Mouse (Mus musculus) hindbrain, postnatal 0 days (tissue): ENCODE results near the gene Gm20388. TPM values are rescaled to one million over a fixed set of nuclear protein-coding genes. Genes with fewer than 3 reads are reported as not detected.
A peak's percentile ranks its signal among the peaks of the same experiment; 100 is the strongest.

Experiments used
- ATAC-seq: fragments of 200-750 bp; cut with Nextera tagmentation; 2 replicates; pipeline ENCODE4 v1.8.0; 2017; ENCODE audit warnings: mild to moderate bottlenecking, moderate TSS enrichment, moderate library complexity
- DNase-seq: peaks from one replicate; pipeline ENCODE4 v3.0.0-alpha.2; 2015; ENCODE audit warnings: low spot score
- H3K27ac ChIP-seq: fragments of 300-500 bp; sonication (generic); 2 replicates; pipeline ENCODE4 v1.5.1; 2014; ENCODE audit warnings: mild to moderate bottlenecking
- H3K27me3 ChIP-seq: fragments of 300-500 bp; sonication (generic); 2 replicates; pipeline ENCODE4 v1.6.1; 2014; ENCODE audit warnings: low read length, mixed read lengths; ENCODE audit not compliant: insufficient read depth
- H3K36me3 ChIP-seq: fragments of 300-500 bp; sonication (generic); 2 replicates; pipeline ENCODE4 v1.6.1; 2014; ENCODE audit warnings: low read length, mixed read lengths; ENCODE audit not compliant: insufficient read depth
- H3K4me1 ChIP-seq: fragments of 300-500 bp; sonication (generic); 2 replicates; pipeline ENCODE4 v1.6.1; 2014; ENCODE audit warnings: antibody characterized with exemption, low read length, mixed read lengths; ENCODE audit not compliant: insufficient read depth
- H3K4me2 ChIP-seq: fragments of 300-500 bp; sonication (generic); 2 replicates; pipeline ENCODE4 v1.6.1; 2014; ENCODE audit warnings: low read depth, mild to moderate bottlenecking, low read length, moderate library complexity, mixed read lengths
- H3K4me3 ChIP-seq: fragments of 300-500 bp; sonication (generic); 2 replicates; pipeline ENCODE4 v1.5.1; 2014; ENCODE audit warnings: low read length
- H3K9ac ChIP-seq: fragments of 300-500 bp; sonication (generic); replicated peaks from 2 replicates; pipeline ENCODE4 v1.6.1; 2014; ENCODE audit warnings: mild to moderate bottlenecking, low read length, moderate library complexity, mixed read lengths
- H3K9me3 ChIP-seq: fragments of 300-500 bp; sonication (generic); 2 replicates; pipeline ENCODE4 v1.6.1; 2016; ENCODE audit warnings: low read length, mixed read lengths
- CTCF ChIP-seq: IDR thresholded peaks from 2 replicates; pipeline ENCODE4 v1.5.1; 2016; ENCODE audit warnings: antibody characterized with exemption, control low read depth, low read depth
- WGBS: fragments of 180-500 bp; shearing (Covaris S2); extraction: QIAGEN DNeasy Blood & Tissue Kit; methylation state at CpG from one replicate; pipeline ENCODE4 v1.1.7; 2014; 5-methylcytosine and 5-hydroxymethylcytosine counted together
- polyA plus RNA-seq: library from polyadenylated mRNA; unstranded; fragments of >200 nt; fragmentation: Nextera tagmentation; extraction: Ambion mirVana; gene quantifications from 2 replicates; pipeline ENCODE4 v1.2.1, GENCODE M21; 2015
- total RNA-seq: library from RNA; depleted of rRNA; stranded (reverse); fragments of >200 nt; gene quantifications from 2 replicates; pipeline ENCODE4 v1.2.3, GENCODE M21; 2014

Gene Gm20388
- total and polyA plus RNA-seq, 2 experiments from 2014 or later: 71.3 TPM; not detected in 1

DNA sequence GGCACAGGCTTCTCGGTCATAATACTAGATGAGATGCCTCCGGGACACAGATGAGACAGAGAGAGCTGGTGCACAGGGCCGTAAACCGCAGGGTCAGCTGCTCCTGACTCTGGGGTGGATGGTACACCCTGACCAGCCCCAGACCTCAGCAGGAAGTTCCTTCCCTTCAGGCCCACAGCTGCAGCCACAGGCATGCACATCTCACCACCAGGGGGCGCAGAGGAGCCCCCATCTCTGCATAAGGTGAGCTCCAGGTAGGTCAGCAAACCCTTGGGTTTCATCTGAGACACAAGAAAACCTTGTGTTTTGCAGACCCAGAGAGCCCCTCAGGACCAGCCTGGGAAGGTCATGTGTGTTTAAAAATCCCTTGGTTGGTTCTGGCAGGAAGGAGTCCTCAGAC, 1059.7 kb downstream of the Gm20388 start:
- DNase-seq: peak; percentile 38

DNA sequence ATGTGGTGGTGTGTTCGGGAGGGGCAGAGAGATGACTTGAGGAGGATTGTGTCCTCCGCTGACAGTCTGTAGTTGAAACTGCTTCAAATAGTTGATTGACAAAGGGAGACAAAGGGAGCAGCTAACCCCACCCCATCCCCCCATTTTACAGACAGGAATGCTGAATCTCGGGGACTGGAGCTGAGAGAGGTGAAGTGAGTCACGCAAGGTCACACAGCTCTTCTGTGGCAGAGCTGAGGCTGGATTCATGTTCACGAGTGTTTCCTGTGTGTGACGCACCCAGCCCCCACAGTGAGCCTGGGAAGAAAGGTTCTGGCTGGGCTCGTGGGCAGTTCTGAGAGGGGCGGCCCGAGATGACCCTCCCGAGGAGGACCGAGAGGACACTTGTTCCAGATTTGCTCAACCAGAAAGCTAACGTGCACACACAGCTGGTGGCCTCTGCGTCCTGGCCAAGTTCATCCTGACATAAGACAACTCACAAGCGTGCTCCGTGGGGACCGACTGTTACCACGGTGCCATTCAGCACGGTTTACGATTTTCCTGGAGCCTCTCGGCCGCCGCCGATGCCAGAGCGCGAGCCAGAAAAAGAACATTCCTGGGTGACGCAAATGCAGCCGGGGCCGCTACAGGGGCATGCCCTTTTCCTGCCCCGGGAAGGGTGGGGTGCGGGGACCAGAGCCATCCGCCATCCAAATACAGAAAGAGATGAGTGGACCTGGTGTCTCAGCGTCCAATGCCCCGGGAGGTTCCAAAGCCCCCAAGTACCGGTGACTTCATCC, 1061.2 kb downstream of the Gm20388 start:
- DNase-seq (peak; percentile 66), ATAC-seq (peak; percentile 73)
- WGBS: 14% methylated on average over 34 of the region's 34 CpGs
- Histone ChIP-seq H3K4me2 (peak overlapping the region; percentile 70), H3K4me1 (peaks cover 8% of the 10 kb centered on the region; the same call in 1 of the 2 replicates), H3K36me3 (no peaks in the 10 kb centered on the region), H3K4me3 (peak overlapping the region; percentile 36), H3K9me3 (no peaks in the 10 kb centered on the region), H3K9ac (peak overlapping the region; percentile 38), H3K27ac (no peak overlapping the region), H3K27me3 (peaks cover 9% of the 10 kb centered on the region; the same call in 1 of the 2 replicates)
- TF ChIP-seq CTCF: no peak

More for the DNA sequence above, 1059.7 kb downstream of the Gm20388 start:
- peaks cover 9% of the 10 kb centered on the region; the same call in 1 of the 2 replicates for H3K27me3 ChIP-seq
- H3K9ac ChIP-seq: no peak overlapping the region
- peaks cover 8% of the 10 kb centered on the region; the same call in 1 of the 2 replicates for H3K4me1 ChIP-seq
- TF ChIP-seq CTCF: peak; percentile 78
- WGBS: 29% methylated on average over 5 of the region's 5 CpGs
- no peaks in the 10 kb centered on the region for H3K36me3 ChIP-seq
- H3K27ac ChIP-seq: no peak overlapping the region
- ATAC-seq: no peak
- no peak overlapping the region for H3K4me2 ChIP-seq
- no peaks in the 10 kb centered on the region for H3K9me3 ChIP-seq
- no peak overlapping the region for H3K4me3 ChIP-seq

DNA sequence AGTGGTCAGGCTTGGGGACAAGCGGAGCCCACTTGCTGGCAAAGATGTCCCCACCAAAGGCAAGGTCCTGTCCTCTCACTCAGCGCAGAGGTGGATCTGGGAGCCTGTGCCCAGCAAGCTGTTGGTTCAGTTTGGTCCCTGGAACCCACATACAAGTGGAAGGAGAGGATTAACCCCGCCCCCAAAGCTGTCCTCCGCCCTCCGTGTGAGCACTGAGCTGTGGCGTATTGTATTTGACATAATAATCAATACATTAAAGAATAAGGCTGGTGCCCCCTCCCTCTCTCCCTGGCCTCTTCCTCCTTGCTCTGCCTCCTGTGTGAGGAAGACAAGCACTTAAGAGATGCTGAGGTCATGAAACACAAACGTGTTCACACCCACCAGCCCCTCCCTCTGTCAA, 1062.4 kb downstream of the Gm20388 start:
- ATAC-seq: no peak

DNA sequence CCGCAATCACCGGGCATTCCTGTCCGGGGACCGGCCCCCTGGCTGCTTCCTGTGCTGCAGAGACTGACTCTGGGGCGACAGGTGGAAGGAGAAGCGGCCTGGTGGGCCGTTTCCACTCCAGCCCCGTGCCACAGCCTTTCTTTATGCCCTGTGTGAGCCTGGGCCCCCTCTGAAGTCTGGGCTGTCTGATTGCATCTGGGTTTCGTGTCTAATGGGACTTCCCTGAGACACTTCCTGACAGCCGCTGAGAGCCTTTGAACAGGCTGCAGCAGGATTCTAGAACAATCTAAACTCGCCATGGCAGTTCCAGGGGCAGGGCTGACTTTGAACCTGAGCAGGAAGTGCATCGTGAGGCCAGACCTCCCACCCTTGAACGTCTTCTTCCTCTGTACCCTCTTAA, 1066.5 kb downstream of the Gm20388 start:
- no peak for TF ChIP-seq CTCF
- ATAC-seq: no peak
- DNase-seq: no peak
- Histone ChIP-seq H3K36me3 (no peaks in the 10 kb centered on the region), H3K4me2 (no peak overlapping the region), H3K4me1 (peaks cover 2% of the 10 kb centered on the region; the same call in 1 of the 2 replicates), H3K4me3 (no peak overlapping the region), H3K27ac (no peak overlapping the region; the same call in 1 of the 2 replicates), H3K9me3 (no peaks in the 10 kb centered on the region), H3K27me3 (peaks cover 9% of the 10 kb centered on the region; the same call in 1 of the 2 replicates), H3K9ac (no peak overlapping the region)
- 71% methylated on average over 13 of the region's 13 CpGs for WGBS

More for the DNA sequence above, 1062.4 kb downstream of the Gm20388 start:
- TF ChIP-seq CTCF: no peak
- Histone ChIP-seq H3K27me3 (peaks cover 9% of the 10 kb centered on the region; the same call in 1 of the 2 replicates), H3K9me3 (no peaks in the 10 kb centered on the region), H3K27ac (no peak overlapping the region), H3K36me3 (no peaks in the 10 kb centered on the region), H3K4me2 (peak overlapping the region; percentile 70; the same call in 1 of the 2 replicates), H3K4me3 (no peak overlapping the region), H3K9ac (peak overlapping the region; percentile 38; the same call in 1 of the 2 replicates), H3K4me1 (peaks cover 8% of the 10 kb centered on the region; the same call in 1 of the 2 replicates)
- 17% methylated on average over 7 of the region's 7 CpGs for WGBS
- no peak for DNase-seq

DNA sequence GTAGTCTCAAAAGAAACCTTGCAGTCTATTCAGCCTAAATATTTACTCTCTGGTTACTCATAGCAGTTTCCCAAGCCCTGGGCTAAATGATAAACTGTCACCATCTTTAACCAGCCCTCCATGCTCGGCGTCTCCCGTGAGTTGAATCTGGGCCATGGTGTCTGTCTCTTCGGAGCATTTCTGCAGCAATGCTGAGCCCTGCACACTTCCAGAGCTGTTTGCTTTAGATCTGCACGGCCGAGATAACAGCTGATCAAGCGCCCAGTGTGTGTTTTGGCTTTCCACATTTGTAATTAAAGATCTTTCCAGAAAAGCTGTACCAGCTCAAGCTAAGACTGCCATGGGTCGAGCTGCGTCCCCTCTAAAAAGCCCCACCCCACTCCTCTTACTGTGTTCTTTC, 1068.6 kb downstream of the Gm20388 start:
- no peak overlapping the region for H3K27ac ChIP-seq
- no peak overlapping the region for H3K4me3 ChIP-seq
- no peaks in the 10 kb centered on the region for H3K36me3 ChIP-seq
- no peak overlapping the region for H3K4me2 ChIP-seq
- H3K4me1 ChIP-seq: no peaks in the 10 kb centered on the region
- no peak overlapping the region for H3K9ac ChIP-seq
- ATAC-seq (no peak), DNase-seq (no peak)
- H3K9me3 ChIP-seq: no peaks in the 10 kb centered on the region
- H3K27me3 ChIP-seq: no peaks in the 10 kb centered on the region; the same call in 1 of the 2 replicates
- WGBS: 68% methylated on average over 9 of the region's 9 CpGs
- no peak for TF ChIP-seq CTCF

DNA sequence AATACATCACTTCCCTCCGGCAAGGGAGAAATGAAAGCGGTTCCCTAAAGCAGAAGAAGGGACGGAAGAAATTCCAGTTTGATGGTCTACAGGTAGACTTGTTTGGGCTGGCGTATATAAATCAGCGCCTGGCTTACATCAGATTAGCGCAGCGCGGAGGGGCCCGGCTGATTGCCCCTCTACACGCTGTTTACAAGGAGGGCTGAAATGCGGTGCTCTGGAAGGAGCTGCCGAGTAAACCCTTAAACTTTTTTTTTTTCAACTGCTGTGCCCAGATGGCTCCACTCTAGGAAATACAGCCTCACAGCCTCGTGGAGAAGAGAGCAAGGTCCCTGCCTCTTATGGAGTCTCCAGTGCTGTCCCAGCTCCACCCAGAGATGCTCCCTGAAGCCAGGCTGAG, 1070.3 kb downstream of the Gm20388 start:
- ATAC-seq: no peak
- no peak for TF ChIP-seq CTCF
- 50% methylated on average over 13 of the region's 13 CpGs for WGBS

More for the DNA sequence above, 1070.3 kb downstream of the Gm20388 start:
- Histone ChIP-seq H3K4me2 (no peak overlapping the region), H3K27ac (no peak overlapping the region), H3K36me3 (no peaks in the 10 kb centered on the region), H3K9ac (0 out of 2 replicates have a peak overlapping the region, but pooled peaks have one; percentile 5), H3K9me3 (no peaks in the 10 kb centered on the region), H3K27me3 (no peaks in the 10 kb centered on the region; the same call in 1 of the 2 replicates), H3K4me1 (no peaks in the 10 kb centered on the region), H3K4me3 (no peak overlapping the region)
- DNase-seq: no peak
